Mouse (Mus musculus) retina, embryonic 14.5 days (tissue): Measurements from ENCODE around the gene Pmm1.

Experiments
- DNase-seq: peaks from one replicate; pipeline ENCODE4 v3.0.0-alpha.2; 2015; ENCODE audit warnings: low spot score

Pmm1 gene

DNA sequence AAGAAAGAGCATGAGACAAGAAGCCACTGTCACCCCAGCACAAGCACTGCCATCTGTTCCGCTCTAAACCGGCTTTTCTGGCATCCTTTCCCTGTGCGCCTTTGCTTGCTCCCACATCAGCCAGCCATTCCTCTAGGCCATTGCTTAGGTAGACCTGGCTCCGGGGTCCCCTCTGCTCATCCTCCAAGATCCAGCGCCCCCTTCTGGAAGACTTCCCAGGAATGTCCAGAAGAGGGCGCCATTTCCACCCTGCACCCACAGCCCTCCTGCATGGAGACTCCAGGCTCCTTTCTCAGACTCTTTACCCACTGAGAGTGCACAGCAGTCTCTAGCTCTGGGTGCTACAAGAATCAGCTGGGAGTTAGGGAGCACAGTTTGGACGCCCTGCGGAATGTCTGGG is 4.3 kb downstream of the Pmm1 start:
- peak; percentile 78 for DNase-seq

DNA sequence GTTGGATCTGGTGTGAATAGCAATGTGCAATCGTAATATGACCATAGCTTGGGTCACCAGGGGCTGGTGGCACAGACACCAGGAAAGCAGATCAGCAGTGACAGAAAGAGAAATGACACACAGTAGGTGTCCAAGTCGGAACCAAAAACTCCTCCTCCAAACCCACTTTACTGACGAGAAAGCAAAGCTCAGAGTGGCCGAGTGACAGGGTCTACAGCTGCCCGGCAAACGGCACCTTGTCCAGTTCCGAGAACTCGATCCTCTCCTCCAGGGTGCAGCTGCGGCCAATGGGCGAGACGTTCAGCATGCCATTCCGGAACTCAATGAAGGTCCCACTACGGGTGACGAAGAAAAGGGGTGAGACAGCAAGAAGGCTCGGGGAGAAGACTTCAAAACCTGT is 5.3 kb downstream of the Pmm1 start:
- no peak for DNase-seq

DNA sequence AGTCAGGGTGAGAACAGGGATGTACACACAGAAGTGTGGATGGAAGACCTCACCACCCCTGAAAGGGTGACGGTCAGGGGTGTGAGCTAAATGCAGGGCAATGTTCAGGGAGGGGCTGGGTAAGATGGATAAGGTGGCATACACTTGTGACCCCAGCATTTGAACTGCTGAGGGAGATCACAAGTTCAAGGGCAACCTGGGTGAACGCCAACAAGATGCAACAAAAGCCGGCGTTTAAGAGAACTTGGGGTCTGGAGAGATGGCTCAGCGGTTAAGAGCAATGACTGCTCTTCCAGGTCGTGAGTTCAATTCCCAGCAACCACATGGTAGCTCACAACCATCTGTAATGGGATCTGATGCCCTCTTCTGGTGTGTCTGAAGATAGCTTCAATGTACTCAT is 6.0 kb downstream of the Pmm1 start:
- no peak for DNase-seq

DNA sequence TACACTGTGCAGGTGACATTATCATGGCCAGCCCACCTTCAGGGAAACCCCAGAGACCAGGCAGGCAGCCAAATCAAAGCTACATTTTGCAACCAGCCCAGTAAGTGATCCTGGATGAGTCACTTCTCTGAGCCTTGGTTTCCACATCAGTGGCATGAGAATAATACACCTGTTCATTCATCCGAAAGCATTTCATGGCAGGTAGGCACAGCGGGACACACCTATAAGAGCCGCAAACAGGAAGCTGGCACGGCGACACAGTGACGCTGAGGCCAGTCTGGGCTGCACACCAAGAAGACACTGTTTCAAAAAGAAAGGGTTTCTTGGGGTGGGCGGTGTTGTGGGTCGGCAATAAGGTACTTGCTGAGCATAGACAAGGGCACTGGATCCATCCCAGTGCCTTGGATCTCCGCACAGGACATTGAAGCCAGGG is 6.6 kb downstream of the Pmm1 start:
- no peak for DNase-seq

DNA sequence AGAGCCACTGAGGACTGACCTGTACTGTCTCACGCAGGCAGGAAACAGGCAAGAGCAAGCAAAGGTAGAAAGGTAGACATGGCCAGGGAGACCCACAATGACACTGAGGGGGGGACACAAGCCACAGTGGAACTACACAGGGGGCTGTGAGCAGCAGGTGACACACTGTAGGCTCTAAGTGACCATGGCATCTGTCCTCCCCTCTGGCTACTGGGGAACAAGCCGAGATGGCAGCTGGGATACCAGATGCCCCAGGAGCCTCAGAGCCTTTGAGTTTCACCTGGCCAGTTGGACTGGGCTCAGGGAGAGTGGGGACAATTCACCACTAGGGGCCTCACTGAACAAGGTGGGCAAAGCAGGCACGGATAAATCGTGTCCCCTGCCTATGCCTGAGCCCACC is 8.4 kb downstream of the Pmm1 start:
- DNase-seq, result no peak

DNA sequence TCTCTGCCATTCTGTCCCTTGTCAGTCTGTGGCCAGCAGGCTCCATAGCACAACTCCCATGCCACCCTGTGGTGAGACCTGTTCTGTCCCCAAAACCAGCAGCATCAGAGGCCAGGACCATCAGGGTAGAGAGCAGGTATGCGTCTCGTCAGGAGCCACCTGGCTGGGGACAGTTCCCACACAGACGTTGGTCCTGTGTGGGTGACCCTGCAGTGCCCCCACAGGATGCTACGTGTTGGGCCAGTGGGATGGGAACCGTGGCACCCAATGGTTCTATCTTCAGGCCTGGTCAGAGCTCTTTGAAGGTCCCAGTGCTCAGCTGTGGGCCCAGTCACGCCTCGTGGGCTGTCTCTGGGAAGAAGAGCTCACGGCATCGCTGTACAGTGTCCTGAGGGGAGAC is 9.6 kb downstream of the Pmm1 start:
- DNase-seq, result no peak

DNA sequence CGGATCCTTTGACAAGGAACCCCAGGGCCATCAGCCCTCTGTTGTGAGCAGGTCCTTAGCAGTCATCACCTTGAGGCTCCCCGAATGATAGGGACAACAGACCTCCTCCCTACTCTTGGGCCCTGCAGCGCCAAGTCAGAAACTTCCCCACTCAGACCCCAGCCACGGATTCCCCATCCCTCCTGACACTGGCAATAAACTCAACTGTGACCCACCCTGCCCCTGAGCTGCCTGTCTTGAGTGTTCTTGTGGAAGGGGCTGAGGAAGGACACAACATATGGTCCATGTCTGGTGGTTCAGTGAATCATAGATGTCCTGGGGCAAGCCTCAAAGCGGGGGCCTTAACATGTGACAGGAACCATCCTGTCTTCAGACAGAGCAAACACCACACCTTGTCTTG is 10.0 kb downstream of the Pmm1 start:
- DNase-seq, result no peak

DNA sequence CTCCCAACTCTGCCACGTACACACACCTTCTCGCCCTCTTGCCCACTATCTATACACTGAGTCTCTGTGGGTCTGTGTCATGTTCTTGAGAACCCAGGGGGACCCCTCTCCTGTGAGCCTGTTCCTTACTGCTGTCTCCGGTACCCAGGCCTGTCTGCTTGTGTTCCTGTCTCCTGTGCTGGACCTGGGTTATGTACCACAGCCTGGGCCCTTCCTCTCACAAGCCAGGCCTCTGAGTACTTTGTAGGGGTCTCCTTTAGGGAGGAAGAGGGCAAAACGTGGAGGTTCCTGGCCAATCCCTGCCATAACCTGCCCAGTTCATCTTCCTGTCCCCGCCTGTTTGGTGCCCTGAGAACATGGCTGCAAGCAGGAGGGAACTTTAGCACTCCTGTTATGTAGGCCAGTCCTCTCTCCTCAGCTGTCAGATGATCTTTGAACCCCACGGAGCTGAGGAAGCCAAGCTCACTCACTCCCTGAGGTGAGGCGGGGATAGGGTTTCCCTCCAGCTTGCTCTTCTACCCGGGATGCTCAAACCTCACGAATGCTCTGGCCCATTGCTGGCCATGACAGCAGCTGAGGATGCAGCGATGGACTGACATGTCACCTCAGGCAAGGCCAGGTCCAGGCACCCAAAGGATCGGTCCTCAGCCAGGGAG is 11.1 kb downstream of the Pmm1 start:
- DNase-seq, result no peak

DNA sequence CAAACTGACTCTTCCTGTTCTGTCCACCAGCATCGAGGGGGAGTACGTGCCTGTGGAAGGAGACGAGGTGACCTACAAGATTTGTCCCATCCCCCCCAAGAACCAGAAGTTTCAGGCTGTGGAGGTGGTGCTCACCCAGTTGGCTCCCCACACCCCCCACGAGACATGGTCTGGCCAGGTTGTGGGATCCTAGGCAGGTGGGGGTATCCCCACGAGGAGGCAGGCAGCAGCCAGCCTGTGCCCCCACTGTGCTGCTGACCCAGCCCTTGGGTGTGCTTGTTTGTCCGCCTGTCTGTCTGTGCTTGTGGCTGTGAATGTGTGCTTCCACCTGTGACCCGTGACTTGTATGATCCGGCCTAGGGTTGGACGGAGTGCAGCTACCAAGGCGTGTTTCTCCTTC is 11.7 kb downstream of the Pmm1 start:
- no peak for DNase-seq

DNA sequence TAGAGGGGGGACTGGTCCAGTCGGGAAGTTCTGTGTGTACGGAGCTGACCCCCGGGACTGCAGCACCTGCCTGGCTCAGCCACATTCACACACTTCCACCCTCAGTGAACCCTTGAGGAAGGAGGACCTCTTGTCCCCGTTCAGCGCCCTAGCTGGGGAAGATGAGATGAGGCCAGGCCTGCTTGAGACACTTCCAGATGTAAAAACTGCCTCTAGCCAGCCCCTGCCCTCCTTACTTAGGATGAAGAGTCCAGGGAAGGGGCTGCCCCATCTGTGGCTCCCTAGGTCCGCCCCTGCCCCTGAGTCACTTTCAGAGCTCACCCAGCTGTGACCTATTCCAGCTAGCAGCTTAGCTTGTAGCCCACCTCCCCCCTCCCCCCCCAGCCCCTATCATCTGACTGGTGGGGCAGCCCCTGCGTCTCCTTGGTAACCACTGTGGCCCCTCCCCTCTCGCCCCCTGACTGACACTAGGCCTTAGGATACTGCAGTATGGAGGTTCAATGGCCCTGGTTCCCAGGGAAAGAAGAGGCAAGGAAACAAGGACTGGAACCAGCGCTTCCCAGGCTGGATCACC is 17.5 kb downstream of the Pmm1 start:
- DNase-seq, result peak; percentile 74

DNA sequence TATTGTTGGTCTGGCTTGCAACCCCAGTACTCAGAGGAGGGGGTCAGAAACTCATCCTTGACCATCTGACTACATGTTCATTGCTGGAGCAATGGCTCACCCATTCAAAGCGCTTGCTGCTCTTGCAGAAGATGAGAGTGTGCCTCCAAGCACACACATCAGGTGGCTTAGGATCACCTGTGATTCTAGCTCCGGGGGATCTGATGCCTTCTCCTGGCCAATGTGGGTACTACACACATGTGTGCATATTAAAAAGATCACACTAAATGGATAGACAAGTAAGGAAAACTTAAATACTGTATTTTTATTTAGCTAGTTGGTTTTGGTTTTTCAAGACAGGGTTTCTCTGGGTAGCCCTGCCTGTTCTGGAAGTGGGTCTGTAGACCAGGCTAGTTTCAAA is 19.7 kb downstream of the Pmm1 start:
- DNase-seq, result no peak

DNA sequence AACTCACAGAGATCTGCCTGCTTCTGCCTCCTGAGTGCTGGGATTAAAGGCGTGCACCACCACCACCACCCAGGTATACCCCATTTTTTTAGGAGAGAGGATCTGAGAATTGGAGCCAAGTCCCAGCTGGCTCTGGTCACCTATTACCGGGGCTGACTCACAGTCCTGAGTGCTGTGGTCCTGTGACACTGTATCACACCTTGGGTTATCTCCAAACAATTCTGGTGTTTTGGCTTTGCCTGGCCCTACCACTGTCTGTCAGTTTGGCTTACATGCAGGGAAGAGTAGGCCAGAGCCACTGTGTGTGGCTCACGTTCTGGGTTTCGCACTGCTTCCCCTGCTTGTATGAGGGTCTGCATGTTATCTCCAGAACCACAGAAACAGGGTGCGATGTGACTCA is 20.5 kb downstream of the Pmm1 start:
- no peak for DNase-seq

DNA sequence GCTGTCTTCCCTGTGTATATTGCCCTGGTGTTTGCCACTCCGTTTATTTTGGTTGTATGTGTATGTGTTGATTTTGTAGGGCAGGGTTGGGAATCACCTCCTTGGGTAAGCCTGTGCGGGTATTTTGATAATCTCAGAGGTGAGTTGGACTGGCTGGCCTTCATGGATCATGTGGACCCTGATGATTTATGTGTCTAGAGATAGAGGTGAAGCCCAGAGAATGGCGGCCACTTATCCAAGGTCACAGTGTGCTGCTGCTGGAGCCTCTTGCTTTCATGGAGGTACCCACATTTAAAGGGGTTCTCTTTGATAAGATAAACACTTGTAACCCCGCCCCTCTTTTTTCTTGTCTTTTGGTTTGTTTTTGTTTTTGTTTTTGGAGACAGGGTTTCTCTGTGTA is 21.0 kb downstream of the Pmm1 start:
- no peak for DNase-seq

DNA sequence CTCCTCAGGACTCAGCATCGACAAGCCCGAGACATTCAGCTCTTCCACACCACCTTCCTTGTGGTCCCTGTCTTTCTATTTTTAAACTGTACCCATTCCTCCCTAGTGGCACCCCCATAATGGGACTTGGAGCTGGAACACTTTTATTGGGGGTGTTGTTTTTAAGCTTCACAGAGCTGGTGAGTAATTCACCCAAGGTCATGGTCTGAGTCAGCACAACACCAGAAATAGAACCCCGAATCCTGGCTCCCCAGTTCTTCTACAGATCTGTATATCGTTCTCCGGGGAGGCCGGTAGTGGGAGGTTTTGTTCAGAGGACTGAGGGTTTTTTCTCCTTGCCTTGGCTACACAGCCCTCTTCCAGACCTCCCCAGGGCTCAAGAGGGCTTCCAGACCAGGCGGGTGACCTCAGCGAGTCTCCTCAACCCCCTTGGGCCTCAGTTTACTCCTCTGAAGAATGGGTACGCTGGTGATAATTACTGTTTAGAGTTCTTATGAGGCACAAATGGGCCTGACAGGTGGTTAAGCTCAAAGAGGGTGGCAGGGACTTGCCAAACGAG is 21.5 kb downstream of the Pmm1 start:
- DNase-seq, result no peak

DNA sequence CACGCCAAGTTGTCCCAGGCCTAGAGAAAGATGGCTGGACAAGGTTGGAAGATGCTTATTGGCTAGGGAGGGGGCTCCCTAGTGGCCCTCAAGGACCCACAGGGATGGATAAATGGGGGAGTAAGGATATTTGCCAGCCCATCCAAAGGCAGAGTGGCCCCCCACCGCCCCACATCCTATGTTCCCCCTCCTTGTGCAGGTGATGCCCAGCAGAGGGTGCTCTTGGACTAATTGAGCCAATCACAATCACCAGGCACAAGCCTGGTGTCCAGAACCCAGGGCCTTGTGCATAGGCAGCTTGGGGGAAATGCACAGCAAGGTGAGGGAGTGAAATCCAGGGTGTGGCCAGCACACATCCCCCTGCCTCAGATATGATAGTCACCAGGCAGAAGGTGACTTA is 22.5 kb downstream of the Pmm1 start:
- DNase-seq, result peak; percentile 76

DNA sequence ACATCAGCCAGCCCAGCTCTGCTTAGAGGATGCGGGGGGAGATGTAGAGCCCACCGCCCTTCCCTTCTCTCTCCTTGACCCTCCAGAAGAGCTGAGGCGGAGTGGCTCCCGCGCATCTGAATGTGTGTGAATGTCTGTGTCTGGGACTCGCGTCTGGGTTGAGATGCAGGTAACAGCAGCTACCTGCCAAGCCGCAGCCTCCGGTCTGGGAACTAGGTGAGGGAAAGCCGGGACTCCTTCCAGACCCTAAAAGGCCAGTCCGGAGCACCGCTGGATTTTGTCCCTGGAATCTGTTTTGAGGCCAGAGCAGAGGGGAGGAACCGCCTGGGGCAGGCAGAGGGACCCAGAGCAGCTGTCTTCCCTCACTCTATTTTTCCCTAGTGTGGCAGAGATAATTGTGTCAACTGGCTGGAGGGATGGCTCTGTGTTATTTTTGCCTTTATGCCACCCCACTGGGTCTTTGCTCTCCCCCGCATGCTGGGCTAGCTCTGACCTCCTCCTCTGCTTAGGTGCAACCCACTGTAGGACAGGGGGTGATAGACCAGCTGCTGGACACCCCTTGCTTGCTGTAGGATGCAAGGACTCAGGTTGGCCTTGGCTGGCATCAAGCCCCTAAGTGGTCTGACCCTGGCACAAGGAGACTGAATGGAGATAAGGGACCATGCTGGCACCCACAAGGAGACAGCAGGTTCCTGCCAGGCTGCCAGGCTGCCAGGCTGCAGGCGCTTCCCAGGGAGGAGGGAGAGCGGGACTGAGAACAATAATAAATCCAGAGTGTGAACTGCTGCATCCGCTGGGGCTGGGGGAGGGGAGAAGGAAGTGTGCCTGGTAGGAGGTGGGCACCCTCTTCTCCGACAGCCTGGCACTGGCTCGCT is 23.4 kb downstream of the Pmm1 start:
- no peak for DNase-seq

DNA sequence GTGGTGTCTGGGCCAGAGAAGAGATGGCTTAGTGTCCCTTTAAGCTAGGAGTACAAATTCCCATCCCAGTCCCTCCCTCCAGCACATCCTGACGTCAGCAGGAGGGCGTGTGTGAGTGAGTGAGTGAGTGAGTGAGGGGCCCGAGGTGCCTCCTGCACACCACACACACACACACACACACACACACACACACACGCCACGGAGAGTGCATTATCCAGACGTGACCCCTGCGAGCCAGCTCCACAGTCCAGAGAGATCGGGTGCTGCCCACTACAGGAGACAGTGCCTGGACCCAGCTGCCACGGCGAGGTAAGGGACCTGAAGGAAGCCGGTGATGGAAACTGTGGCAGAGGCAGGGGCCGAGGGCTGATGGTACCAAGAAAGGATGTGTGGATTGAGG is 24.1 kb downstream of the Pmm1 start, which contains the start of gene Csdc2:
Csdc2 (plus strand) TSS at position 81 of the 400 bp plus-strand sequence.
- peak; percentile 67 for DNase-seq

DNA sequence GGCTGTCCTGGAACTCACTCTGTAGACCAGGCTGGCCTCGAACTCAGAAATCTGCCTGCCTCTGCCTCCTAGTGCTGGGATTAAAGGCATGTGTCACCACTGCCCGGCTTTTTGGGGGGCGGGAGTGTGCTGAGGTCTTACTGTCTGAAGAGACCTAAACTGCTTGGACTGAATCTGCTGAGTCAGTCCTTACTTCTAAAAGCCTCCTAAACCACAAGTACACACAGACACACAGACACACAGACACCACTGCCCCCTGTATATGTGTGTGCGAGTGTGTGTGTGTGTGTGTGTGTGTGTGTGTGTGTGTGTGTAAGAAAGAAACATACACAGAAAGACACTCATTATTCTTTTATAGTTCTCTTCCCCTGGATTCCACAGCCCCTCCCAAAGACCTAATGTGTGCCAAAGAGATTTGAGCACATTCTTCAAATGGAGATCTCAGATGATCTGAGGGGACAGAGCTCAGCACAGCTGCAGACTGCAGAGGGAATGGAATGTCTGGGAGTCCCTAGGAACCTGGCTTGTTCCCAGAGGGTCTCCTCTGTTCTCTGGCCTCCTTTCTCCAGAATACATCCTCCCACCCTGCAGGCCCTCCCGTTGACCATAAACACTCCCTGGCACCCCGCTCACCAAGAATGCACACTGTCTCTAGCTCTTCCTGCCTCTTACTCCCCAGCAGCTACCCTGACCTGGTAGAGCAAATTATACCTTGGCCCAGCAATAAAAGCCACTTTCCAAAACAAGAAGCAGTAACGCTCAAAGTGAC is 24.7 kb downstream of the Pmm1 start:
- DNase-seq, result no peak

DNA sequence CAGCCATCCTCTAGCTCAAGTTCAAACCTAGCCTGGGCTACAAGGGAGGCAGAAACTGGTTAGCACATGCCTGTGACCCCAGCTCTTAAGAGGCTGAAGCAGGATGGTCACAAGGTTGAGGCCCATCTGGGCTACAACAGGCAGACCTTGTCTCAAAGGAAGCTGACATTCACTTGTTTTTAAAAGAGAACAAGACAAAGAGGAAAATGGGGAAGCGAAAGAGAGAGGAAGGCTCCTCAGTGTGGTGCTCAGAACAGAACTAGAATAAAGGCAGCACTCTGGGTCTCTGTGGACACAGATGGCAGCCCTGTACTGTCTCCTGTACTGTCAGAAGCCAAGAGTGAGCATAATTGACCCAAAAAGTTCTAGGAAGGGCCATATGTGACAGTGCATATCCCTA is 26.7 kb downstream of the Pmm1 start:
- no peak for DNase-seq

DNA sequence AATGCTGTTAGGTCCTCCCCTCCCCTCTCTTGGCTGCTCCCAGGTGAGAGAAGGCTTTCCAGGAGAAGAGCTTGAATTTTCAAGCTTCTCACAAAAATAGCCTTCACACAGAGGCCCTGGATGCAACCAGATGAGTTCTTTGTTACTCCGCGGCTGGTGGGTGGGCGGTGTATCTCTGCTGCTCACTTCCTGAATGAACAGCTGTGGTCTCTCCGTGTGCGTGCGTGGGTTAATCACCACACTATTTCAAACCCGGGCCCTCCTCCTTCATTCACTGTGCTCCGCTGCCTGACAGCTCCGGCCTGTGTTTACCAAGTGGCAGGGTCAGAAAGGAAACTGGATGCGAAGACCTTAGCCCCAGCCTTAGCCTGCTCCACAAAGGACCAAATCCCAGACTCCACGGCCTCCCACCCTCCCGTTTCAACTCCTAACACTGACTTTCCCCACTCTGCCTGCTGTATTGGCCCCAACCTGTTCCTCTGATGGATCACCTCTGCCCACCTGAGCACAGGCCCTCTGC is 27.7 kb downstream of the Pmm1 start:
- no peak for DNase-seq

DNA sequence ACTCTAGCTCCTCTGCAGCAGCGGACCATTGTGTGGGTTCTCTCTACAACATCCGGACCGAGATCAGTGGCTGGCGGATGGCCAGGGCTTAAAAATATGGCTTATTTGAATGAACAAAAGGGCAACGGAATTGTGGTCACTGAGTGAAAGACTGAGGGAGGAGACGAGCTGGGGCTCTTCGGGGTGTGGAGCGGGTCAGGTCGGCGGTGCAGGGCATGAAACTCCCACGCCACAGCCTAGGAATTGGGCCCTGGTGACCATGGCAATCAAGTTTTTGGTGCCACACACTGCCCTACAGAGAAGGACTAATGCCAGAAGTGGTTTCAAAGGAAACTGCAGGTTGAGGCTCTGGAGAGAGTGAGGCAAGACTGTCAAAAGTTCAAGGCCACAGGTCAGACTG is 32.5 kb downstream of the Pmm1 start:
- no peak for DNase-seq

DNA sequence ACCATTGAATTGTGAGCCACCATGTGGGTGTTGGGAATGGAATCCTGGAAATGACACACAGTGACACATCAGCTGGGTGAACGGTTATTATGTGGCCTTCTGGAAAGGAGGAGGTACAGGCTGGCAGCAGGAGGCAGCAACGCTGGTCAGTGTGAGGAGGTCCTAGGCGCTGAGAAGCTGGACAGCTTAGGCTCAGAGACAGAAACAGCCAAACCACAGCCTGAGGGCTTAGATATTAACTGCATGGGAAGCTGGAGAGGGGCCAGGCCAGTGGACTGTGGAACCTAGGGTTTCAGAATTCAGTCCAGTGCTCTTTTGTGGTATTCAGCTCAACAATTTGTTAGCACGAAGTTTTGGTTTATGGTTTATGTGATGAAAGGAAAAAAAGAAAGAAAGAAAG is 33.0 kb downstream of the Pmm1 start:
- no peak for DNase-seq
